Mouse (Mus musculus): ENCODE results near the gene Ifnar2. TPM values are rescaled to one million over a fixed set of nuclear protein-coding genes. Genes with fewer than 3 reads are reported as not detected.

Gene Ifnar2
- total RNA-seq, 2 experiments from 2014 or later: 26.5 to 28.6 TPM

GRCm38 (mm10) chr16:91451949-91452348 is 79.4 kb downstream of the Ifnar2 start:
- DNase-seq: no peak
- intact Hi-C loops (cut with DNase I): no loop called here

DNA sequence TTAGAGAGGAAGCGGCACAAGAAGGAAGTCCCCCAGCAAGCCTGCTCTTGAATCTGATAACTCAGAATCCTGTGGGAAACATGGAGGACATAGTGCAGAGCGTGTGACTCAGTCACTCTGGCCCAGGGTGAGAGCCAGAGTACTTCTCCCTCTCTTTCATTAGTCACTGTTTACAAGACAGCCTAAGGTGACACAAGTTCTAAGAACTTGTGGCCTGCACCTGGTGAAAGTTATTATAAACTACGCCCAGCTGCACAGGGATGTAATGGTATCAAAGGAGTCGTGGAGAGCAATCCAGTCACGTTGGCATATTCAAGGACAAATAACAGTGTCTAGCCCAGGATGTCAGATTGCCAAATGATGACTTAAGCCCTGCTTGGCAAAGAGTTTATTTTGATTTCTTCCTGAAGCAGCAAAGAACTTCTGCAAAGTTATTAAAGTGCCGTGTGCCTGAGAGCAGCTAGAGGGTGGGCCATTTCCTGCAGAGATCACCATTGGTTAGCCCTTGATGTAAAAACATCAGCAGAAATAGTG is 79.8 kb downstream of the Ifnar2 start:
- intact Hi-C loops (cut with DNase I): no loop called here
- DNase-seq: no peak

Other genes with a start within 250 kb of the Ifnar2 start
- 10 to 100 TPM; 30.9 to 34.9 TPM for gene Olig2, start 147.3 kb upstream of the Ifnar2 start, total RNA-seq (2021)
- gene Olig1, start 103.0 kb upstream of the Ifnar2 start, total RNA-seq (2021): 100 to 1,000 TPM in 1 of 2 experiments, 10 to 100 TPM in 1; 95.9 to 102 TPM
- gene Gm21970, start 18.9 kb downstream of the Ifnar2 start, total RNA-seq (2021): not detected
- gene Il10rb, start 33.4 kb downstream of the Ifnar2 start, total RNA-seq (2021): 1 to 10 TPM; 7.0 to 7.8 TPM
- gene Ifnar1, start 112.5 kb downstream of the Ifnar2 start, total RNA-seq (2021): 10 to 100 TPM; 83.8 to 92.7 TPM
- 10 to 100 TPM; 88.8 to 89.4 TPM for gene Ifngr2, start 174.3 kb downstream of the Ifnar2 start, total RNA-seq (2021)
- gene Tmem50b, start 225.0 kb downstream of the Ifnar2 start, total RNA-seq (2021): 10 to 100 TPM; 76.3 to 77.4 TPM
- 1 to 10 TPM; 1.8 to 2.8 TPM for gene Dnajc28, start 246.2 kb downstream of the Ifnar2 start, total RNA-seq (2021)

All from left cerebral cortex, postnatal 4 days (tissue).